Mouse (Mus musculus) adipocyte (in vitro differentiated cells): ENCODE results near the gene Supt16.

ENCODE experiments used
- DNase-seq: peaks from one replicate; pipeline ENCODE4 v3.0.0-alpha.2; 2016; ENCODE audit warnings: low spot score

Supt16 gene

GRCm38 (mm10) chr14:52144165-52144564, 53.1 kb downstream of the Supt16 start:
- DNase-seq: no peak

GRCm38 (mm10) chr14:52141445-52142127, 55.6 kb downstream of the Supt16 start:
- no peak for DNase-seq

DNA sequence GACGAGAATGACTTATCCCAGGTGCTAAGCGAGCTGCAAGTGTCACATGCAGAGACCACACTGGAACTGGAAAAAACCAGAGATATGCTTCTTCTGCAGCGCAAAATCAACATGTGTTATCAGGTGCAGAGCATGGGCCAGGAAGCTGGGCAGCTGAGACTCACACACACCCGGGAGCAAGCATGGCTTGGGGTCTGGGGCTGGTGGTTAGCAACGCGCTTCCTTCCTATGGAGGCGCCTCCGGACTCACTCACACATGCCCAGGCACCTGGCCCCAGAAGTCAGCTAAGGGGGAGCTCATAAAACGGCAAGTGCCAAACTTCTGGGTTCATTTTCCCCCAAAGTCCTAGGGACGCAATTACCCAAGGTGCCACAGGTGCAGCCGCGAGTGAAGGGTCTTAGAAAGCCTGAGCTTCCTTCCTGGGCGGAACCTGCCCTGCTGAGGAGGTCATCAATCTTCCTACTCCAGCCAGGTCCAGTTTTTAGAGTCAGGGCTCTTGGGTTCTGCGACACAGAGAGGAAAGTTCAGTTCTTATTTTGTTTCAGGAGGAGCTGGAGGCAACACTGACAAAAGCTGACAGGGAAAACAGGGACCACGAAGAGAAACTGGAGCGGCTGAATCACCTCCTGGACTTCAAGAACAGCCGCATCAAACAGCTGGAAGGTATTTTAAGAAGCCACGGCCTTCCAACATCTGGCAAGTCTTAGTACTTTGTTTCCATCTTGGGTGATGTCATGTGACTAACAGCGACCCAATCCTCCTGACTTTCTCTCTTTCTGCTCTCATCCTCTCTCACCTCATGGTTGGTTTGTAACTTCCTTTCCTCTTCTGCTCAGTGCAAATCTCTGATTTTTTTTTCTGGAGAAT, 56.4 kb downstream of the Supt16 start:
- no peak for DNase-seq

- peak; percentile 61 for DNase-seq
Measured at GRCm38 (mm10) chr14:52133584-52133983, 63.6 kb downstream of the Supt16 start.

GRCm38 (mm10) chr14:52124636-52125035, 72.6 kb downstream of the Supt16 start:
- DNase-seq: no peak

DNA sequence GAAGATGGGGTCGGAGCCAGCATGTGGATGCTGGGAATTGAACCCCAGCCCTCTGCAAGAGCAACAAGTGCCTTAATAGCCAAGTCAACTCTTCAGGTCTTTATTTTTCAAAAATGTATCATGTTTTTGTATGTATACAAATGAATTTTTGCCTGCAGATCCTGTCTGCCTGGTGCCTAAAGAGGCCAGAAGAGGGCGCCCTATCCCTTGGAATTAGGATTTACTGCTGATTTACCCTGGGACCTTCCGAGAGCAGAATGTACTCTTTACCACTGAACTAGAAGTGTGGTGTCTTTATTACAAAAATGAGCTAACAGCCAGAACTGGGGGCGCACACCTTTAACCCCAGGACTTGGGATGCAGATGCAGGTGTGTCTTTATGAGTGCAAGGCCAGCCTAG, 73.3 kb downstream of the Supt16 start:
- peak; percentile 80 for DNase-seq

DNA sequence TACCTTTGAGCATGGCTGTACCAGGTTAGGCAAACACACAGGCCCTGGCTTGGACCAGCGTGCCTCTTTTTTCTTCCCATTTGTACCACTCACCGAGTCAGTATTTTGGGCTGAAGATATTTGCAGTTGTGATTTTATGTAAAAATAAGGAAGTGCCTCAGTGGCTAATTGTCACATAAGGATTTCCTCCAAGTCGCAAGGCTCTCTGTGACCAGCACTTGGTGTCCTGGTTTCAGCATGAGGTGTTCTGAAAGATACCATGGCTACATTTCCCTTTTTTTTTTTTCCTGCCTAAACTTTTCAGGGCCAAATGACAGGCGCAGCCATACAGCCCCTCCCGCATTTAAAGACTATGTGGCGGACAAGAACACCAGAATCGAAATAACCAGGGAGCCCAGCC, 77.0 kb downstream of the Supt16 start:
- no peak for DNase-seq

- no peak for DNase-seq
Measured at GRCm38 (mm10) chr14:52118823-52119608, 78.2 kb downstream of the Supt16 start.

- no peak for DNase-seq
Measured at GRCm38 (mm10) chr14:52118456-52118822, 78.8 kb downstream of the Supt16 start.

GRCm38 (mm10) chr14:52117241-52117640, 80.0 kb downstream of the Supt16 start:
- DNase-seq: no peak

GRCm38 (mm10) chr14:52114101-52114500, 83.1 kb downstream of the Supt16 start:
- no peak for DNase-seq
